Mouse (Mus musculus) c-Kit-positive CD71-negative TER-119-negative erythroid progenitor cells, embryonic 14.5 days (primary cell): ENCODE results near the gene Fam92b.

ENCODE experiments used
- DNase-seq: peaks from one replicate; pipeline ENCODE4 v3.0.0-alpha.2; 2013; ENCODE audit warnings: low read depth

Fam92b gene

DNA sequence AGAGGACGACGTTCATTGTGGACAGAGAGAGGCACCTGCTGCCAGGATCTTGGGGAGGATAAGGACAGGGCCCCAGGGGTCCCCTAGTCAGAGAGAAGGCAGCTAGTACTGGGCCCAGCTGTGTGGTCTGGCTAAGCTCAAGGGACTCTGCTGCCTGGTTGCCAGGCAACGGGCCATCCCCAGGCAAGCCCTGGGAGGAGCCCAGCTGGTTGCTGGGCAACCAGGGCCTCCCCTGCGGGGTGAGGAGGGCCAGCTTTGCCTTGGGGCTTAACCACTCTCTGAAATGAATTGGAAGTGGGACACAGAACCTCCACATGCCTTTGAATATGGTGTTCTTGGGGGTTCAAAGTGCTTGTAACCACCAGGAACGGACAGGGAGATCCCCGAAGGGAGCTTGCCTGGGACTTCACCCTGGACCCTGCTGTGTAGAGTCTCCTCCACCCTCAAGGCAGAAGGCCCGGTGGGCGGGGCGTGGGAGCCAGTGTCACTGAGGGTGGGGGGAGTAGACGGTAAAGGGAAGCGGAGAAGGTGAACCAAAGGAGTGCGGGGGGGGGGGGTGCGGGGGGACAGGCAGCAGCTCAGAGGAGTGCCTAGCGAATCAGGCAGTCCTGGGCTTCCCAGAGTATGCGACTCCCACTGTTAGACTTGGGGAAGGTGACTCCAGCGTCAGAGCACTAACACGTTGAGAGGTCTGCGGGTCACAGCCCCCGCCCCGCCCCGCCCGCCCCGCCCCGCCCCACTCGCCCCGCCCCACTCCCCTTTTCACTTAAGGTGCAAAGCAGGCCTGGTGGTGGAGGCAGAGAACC lies at the start of gene Fam92b:
Gene Fam92b, minus strand, starts transcription at position 149 of the 806 bp plus-strand sequence.
- DNase-seq = peak; percentile 54

DNA sequence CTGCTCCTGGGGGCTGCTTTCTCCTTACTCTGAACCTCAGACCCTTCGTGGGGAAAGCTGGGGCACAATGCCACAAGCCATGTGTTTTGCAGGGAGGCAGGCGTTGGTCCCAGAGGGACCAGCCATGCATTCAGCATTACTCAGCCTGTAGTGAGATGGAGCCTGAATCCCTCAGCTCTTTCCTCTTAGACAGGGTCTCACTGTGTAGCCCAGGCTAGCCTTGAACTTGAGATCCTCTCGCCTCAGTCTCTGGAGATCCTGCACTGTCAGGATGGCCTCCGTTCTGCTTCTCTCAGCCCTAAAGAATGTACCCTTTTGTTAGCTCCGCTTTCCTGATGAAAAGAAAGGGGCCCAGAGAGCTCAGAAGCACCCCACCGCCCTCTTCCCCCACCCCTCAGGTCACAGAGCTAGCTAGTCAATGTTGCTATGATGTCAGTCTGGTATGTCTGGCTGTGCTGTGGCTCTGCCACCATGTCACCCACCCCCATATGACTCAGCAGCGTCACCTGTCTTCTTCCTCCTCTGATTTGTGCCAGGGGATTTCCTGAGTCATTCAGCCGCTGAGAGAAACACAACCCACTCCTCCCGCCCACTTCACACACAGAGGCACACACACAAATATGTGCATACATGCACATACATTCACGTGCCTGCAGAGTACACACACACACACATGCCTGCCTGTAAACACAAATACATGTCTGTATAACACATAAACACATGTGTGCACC lies 48.3 kb upstream of the Fam92b start:
- DNase-seq = no peak

DNA sequence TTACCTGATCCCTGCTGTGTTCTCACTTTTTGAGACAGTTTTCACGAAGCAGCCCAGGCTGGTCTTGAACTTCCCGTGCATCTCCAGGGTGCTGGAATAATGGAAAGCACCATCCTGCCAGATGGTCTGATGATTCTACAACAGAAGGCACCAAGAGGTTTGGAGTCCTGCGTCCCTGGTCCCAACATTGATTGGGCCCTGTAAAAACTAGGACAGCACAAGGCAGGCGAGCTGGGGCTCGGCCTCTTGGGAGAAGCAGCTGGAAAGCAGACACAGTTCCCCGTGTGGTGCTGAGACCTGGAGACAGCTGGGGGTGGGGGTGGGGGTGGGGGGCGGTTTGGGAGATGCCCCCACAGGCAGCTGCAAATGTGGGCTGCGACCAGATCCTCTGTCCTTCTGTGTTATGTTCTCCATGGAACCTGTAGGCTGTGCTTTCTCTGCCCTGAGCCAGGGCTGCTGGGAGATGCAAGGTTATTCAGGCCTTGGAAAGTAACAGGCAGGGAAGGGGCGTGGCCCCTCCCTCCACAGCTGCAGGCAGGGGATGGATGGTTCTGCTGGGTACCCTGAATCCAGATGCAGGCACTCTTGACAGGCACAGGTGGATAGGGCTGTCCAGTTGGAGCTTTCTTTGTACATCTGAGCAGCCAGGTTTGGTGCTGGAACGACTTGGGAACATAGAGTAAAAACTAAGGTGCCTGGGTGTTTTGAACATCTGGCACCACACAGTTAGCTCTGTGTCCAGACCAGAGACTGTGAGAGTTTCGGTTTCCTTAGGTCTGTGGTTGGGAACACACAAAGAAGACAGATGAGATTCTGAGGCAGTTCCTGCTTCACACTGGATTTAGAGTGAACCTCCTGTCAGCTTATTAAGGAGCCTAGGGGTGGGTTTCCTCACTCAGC lies 47.5 kb upstream of the Fam92b start:
- no peak for DNase-seq

DNA sequence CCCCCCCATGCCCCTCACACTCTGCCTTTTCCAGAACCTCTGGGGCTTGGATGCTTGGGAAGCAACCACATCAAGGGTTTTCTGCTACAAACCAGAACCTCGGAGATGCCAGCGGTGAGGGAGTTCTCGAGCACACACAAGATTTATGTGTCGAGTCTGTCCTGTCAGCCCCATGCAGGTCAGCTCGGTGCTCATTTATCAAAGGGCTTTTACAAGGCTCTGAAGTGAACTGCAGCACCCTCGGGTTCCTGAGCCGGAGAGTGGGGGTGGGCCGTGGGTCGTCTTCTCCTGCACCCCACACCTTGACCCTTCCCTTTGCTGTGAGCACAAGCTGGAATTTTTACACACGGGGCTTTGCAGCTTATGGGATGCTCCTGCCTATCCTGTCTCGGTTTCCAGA lies 45.3 kb upstream of the Fam92b start:
- no peak for DNase-seq

DNA sequence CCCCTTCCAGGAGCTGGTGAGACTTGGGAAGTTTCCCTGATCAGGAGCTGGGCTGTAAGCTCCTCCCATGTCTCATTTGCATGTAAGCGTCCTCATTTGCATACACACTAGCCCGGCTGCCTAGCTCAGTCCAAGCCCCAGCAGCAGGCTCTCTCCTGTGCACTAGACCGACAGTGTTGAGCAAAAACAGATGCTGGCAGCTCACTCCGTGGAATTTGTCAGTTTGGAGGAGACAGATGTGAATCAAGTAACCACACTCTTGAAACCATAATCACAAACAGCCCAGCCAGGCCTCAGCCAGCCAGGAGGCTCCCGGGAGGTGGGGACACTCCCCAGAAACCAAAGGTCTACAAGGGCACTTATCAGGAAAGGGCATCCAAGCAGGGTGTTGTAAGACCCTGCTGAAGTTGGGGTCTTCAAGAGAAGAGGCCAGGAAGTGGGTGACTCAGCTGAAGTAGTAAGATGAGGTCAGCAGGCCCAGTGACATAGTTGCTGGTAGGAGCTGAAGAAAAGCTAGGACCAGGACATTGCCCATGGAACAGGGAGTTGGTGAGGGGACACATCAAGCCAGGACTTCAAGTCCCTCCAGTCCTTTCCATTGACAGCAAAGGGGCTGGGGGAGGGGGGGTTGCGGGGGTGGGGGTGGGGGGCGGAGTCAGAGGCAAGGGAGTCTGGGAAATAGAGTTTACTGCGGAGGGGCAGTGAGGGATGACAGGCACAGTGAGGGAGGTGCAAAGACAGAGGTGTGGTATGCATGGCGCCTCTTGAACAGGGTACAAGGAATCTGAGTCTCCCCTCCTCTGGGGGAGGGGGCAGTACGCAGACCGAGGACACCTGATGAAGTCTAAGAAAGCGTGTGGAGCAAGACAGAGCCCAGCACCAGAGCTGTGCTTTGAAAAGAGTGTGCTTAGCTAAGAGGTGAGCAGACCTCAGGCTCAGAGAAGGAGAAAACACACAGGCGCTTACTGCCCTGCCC lies 39.9 kb upstream of the Fam92b start:
- no peak for DNase-seq

DNA sequence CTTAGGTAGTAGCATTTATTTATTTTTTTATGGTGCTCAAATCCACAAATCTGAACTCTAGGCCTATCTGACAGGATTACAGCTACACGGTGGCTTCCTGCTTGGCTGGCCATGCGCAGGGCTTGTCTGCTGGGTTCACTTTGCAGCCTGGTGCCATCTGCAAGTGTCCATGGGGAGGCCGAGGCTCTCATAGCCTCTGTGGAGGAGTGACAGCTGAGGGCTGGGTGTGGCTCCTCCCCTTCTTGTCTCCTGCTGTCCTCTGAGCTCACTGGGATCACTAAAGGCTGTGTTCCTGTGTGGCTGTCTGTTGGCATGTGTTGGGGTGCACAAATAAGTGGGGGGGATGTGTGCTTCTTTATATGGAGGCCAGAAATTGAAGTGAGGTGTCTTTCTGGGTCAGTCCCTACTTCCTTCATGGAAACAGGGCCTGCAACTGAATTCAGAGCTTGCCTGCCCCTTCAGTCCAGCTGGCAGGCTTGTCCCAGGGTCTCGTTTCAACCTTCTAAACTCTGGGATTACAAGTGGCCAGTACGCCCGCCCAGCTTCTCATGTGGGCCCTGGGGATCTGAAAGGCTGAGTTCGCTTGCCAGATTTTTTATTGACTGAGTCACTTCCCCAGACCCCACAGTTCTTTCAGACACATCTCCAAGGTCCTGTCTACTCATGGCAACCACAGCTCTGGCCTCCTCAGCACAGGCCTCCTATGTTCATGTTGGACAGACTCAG lies 38.3 kb upstream of the Fam92b start:
- no peak for DNase-seq

DNA sequence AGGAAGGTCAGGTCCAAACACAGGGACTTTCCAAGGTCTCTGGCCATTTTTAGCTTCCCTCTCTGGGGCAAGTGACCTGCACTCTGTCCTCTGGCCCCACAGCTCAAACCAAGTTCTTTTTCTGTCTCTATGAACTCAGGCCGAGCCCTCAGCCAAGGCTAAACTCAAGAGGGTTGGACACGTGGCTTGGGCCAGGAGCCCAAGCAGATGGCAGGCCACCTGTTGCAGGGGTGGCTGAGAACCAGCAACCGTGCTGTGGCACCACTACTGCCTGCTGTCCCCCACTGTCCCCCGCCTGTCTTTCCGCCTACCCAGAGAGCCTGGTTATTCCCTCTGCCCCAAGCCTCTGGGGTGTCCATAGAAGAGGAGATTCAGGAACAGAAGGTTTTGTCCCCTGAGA lies 36.7 kb upstream of the Fam92b start:
- DNase-seq = no peak

DNA sequence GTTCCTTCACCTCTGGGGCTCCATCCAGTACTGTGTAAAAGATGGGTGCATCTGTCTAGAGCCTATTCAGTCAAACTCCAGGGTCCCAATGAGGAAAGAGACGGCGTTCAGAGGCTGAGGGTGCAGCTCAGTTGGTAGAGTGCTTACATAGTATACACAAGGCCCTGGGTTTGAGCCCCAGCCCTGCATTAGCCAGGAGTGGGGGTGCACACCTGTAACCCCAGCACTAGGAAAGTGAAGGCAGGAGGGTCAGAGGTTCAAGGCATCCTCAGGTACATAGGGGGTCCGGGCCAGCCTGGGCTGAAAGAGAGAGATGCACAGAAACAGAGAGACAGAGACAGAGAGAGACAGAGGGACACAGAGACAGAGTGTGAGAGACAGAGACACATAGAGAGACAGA lies 36.0 kb upstream of the Fam92b start:
- no peak for DNase-seq

DNA sequence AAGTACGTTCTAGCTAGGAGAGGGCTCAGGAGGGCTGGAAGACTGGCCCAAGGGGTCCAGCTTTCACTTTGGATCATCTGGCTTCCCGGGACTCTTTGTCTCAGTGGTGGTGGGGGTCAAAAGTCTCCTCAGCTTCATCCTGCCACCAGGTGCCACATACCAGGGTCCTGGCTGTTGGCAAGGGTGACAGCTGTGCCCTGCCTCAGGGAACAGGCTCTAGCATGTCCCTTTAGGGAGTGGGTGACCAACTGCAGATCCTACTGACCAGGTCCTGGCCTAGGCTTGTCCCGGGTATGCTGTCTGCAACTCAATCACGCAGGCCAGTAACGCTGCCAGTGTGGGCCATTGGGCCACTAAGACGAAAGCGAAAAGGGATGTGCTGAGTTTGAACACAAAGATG lies 35.3 kb upstream of the Fam92b start:
- no peak for DNase-seq

DNA sequence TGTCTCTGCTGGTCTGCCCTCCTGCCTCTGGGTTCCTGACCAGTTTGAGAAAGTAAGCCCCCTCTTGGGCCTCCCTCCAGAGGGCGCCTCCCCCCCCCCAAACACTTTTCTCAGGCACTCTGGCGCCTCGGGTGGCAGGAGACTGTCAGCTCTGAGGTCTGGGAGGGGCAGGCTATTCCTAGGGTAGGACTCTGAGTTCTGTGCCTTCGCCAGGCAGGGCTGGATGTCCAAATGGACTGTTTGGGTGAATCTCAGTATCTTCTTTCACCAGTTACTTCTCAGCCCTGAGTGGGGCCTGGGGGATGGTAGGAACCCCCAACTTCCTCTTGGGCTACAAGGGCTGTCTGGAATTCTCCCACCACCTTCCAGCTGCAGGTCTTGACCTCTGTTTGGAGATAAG lies 34.1 kb upstream of the Fam92b start:
- no peak for DNase-seq

DNA sequence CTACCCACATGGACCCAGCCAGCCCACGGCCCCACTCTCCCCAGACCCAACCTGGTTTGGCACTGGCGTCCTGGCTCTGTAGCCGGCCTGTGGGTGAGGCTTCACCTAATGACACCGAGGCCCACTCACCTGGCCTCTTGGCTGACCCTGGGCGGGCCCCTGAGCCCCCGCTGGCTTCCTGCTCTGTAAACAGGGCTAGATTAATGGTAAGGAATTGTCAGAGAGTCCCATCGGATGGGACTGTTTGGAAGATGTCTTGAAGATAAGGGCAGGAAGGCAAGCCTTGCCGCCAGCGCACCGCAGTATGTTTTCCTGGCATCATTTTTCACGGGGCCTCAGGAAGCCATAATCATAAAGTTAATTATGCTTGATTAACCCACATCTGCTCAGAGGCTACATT lies 30.8 kb upstream of the Fam92b start:
- no peak for DNase-seq

DNA sequence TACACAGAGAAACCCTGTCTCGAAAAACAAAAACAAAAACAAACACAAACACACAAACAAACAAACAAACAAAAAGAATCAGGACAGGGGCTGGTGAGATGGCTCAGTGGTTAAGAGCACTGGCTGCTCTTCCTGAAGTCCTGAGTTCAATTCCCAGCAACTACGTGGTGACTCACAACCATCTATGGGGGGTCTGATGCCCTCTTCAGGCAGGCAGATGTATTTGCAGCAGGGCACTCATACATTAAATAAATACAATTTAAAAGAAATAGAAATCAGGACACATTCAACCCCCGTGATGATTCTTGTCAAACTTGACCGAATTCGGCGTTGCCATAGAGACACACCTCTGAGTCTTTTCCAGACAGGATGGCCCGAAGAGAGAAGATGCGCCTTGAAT lies 30.1 kb upstream of the Fam92b start:
- no peak for DNase-seq

DNA sequence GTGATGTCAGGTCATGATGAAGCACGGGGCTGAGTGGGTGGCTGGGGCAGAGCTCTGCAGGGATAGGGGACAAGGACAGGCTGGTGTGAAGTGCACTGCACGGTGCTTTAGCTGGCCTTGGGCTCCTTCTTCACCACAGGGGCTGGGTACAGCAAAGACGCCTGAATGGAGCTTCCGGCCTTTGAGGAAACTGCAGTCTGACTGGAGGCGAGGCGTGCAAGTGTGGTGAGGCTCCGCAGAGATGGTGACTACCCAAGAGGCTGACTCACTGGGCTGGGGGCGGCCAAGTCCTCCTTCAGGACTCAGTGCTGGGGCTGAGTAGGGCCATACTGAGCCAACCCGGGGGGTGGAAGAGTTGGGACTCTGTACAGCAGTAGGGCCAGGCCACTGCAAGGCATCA lies 28.6 kb upstream of the Fam92b start:
- DNase-seq = no peak

DNA sequence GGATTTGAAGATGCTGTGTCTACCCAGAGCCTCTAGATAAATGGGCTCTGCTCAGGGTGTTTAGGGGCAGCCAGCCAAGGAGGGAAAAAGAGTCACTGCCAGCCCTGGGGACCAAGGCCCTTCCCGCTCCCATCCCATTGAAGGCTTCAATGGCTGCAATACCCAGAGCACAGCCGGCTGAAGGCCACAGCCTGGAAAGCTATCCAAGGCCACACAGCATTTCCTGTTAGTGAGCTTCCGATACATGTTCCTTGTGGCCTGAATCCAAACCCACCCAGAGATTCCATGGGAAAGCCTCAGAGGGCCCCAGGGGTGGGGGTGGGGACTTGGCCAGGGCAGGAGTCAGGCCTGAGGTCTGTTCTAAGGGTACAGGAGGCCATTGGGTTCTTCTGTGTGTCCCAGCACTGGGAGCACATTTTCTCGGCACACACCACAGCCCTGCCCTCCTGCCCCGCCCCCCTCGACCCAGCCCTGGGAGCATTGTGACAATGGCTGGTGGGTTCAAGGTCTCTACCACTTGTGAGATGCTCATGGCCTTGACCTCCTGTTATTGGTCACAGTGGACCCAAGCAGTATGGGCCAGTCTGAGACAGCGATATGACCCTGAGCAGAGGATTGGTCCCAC lies 27.6 kb upstream of the Fam92b start:
- no peak for DNase-seq

DNA sequence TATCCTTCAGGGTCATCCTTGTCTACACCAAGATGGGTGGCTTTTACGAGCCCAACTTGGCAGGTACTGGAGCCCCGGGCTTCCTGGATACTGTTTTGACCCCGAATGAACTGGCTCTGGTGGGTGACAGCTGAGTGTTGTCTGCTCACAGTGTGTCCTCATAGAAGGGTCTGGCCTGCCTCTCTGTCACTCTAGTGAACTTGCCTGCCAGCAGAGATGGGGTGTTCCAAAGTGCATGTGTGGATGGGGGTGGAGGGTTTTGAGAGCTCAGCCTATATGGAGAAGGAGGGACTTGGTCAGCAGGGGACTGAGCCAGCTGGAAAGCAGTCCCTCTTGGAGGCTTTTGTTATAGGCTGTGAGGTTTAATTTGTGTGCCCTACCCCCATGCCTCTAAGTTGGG lies 25.3 kb upstream of the Fam92b start:
- no peak for DNase-seq

DNA sequence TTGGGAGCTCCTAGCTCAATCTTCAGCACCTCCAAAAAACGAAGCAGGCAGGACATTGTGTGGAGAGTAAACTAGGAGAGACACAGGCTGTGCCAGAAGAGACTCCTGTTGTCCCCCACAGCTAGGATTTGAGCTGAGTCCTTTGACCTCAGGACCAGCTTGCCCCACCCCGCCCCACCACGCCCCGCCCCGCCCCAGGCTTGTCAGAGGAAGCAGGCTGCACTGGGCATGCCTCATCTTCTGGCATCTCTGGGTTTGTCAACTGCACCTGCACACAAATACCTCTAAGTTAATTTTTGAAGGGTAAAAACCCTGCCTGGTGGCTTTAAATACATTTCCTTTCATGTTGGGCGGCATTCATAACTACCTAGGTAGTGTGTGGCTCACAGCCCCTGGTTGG lies 24.1 kb upstream of the Fam92b start:
- DNase-seq = no peak

DNA sequence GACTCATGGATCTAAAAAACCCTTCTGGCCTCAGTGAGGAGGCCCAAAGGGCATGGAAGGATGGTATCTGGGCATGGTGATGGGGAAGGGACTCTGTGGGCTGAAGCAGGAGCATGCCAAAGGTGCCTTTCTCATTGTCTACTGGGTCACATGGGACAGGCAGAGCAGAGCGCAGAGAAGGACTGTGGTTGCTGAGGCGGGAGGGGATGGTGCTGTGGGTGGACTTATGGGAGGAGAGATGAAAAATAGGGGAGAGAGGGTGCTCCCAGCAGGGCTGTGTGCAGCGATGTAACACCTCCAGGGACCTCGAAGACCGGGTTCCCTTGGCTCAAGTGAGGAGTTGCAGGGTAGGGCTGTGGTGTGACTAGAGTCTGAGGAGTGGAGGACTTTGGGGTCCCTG lies 14.9 kb upstream of the Fam92b start:
- no peak for DNase-seq

DNA sequence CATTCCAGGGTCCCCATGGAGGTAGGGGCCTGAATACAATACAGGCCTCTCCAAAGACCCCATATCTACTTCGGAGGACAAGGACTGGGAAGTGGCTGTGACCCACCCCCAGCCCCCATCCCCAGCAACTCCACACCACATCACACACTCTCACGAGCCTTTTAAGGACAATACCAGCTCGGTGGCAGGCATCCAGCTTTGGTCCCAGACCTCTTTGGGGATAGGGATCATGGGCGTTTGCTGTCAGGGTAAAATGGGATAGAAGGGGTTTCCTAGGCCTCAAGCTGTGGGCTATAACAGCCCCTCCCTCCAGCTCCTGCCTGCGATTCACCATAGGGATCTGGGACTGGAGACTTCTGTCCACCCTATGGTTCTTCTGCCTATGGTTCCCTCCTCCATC lies 14.4 kb upstream of the Fam92b start:
- DNase-seq = no peak

DNA sequence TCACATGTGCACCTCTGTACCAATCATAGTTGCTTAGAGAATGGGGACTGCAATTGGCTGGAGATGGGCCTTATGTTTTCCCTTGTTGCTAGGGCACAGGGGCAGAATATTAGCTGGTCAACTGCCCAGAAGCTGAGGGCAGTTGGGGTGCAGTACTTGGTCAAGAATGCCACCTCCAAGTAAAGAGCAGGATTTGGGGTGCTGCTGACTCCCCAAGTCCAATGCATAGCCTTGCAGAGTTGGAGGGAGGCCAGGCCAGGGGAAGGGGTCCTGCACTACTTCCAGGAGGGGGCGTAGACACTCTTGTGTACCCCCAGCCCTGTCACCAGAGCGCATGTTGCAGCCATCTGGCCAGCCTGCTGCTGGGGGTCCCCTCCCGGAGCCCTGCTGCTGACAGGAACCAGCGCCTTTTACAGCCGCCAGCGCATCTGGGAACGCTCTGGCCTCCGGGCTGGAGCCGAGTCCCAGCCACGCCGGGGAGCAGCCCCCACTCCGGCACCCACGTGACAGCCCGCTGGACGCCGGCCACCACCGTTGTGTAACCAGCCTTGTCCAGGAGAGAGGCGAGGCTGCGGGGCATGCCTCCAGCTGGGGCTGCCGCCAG lies 13.6 kb upstream of the Fam92b start:
- no peak for DNase-seq
